Mouse (Mus musculus): ENCODE measurements at regions not wholly inside any gene's neighbourhood (a gene's known extent, or its start where the extent isn't known, plus 50 kb on each side); places are given as distances from the start of the nearest gene placed in this dataset.

GRCm38 (mm10) chr13:5211659-5212058 lies 602.7 kb upstream of the Akr1e1 start:
- no peak for DNase-seq (ENCODE audit: low spot score in 2 of 2)

GRCm38 (mm10) chr13:5229476-5229875 lies 620.5 kb upstream of the Akr1e1 start:
- DNase-seq (ENCODE audit: low spot score in 2 of 2), result no peak

- no peak for DNase-seq (ENCODE audit: low spot score in 2 of 2)
Measured at GRCm38 (mm10) chr13:5234232-5234631, 625.3 kb upstream of the Akr1e1 start.

- DNase-seq (ENCODE audit: low spot score in 2 of 2), result no peak
Measured at GRCm38 (mm10) chr13:5235391-5235790, 625.9 kb upstream of the Klf6 start.

- no peak for DNase-seq (ENCODE audit: low spot score in 2 of 2)
Measured at GRCm38 (mm10) chr13:5240541-5240940, 620.7 kb upstream of the Klf6 start.

GRCm38 (mm10) chr13:5242782-5243181 lies 618.5 kb upstream of the Klf6 start:
- DNase-seq (ENCODE audit: low spot score in 2 of 2), result no peak

- no peak for DNase-seq (ENCODE audit: low spot score in 2 of 2)
Measured at GRCm38 (mm10) chr13:5248671-5249391, 612.5 kb upstream of the Klf6 start.

- no peak for DNase-seq (ENCODE audit: low spot score in 2 of 2)
Measured at GRCm38 (mm10) chr13:5257891-5258660, 603.2 kb upstream of the Klf6 start.

- no peak for DNase-seq (ENCODE audit: low spot score in 2 of 2)
Measured at GRCm38 (mm10) chr13:5259760-5260159, 601.5 kb upstream of the Klf6 start.

GRCm38 (mm10) chr13:5272506-5273192 lies 588.6 kb upstream of the Klf6 start:
- no peak for DNase-seq (ENCODE audit: low spot score in 2 of 2)

GRCm38 (mm10) chr13:5276564-5276963 lies 584.7 kb upstream of the Klf6 start:
- DNase-seq (ENCODE audit: low spot score in 2 of 2), result no peak

GRCm38 (mm10) chr13:5289753-5290449 lies 571.4 kb upstream of the Klf6 start:
- no peak for DNase-seq (ENCODE audit: low spot score in 2 of 2)

GRCm38 (mm10) chr13:5302141-5302540 lies 559.1 kb upstream of the Klf6 start:
- DNase-seq (ENCODE audit: low spot score in 2 of 2), result no peak

GRCm38 (mm10) chr13:5306688-5307087 lies 554.6 kb upstream of the Klf6 start:
- DNase-seq (ENCODE audit: low spot score in 2 of 2), result no peak

- DNase-seq (ENCODE audit: low spot score in 2 of 2), result no peak
Measured at GRCm38 (mm10) chr13:5313297-5313696, 548.0 kb upstream of the Klf6 start.

GRCm38 (mm10) chr13:5315011-5315410 lies 546.3 kb upstream of the Klf6 start:
- DNase-seq (ENCODE audit: low spot score in 2 of 2), result no peak

GRCm38 (mm10) chr13:5317941-5318856 lies 543.1 kb upstream of the Klf6 start:
- DNase-seq (ENCODE audit: low spot score in 2 of 2), result no peak

- no peak for DNase-seq (ENCODE audit: low spot score in 2 of 2)
Measured at GRCm38 (mm10) chr13:5345712-5346111, 515.6 kb upstream of the Klf6 start.

GRCm38 (mm10) chr13:5347503-5348469 lies 513.5 kb upstream of the Klf6 start:
- no peak for DNase-seq (ENCODE audit: low spot score in 2 of 2)
